Mouse (Mus musculus): ENCODE results near the gene Flywch2.

- TF ChIP-seq CTCF (IDR thresholded peaks at IDR 0.05; ENCODE audit: control insufficient read depth, insufficient read depth, insufficient read length) (no peak), MAX (IDR thresholded peaks at IDR 0.05) (no peak), CEBPB (IDR thresholded peaks at IDR 0.05; ENCODE audit: low read depth) (no peak), USF1 (IDR thresholded peaks at IDR 0.05; ENCODE audit: low read depth) (no peak), MYOD1 (IDR thresholded peaks at IDR 0.05; ENCODE audit: control insufficient read depth, insufficient read length, low read depth) (no peak), MYOG (IDR thresholded peaks at IDR 0.05; ENCODE audit: control insufficient read depth, extremely low read depth, insufficient read length) (no peak), FOSL1 (IDR thresholded peaks at IDR 0.05; ENCODE audit: insufficient read depth, low read length, poor library complexity, severe bottlenecking) (no peak)
These were observed 640 bp upstream of the Flywch2 start for GRCm38 (mm10) chr17:23786510-23786931.
